Mouse (Mus musculus) WW6 (cell line): ENCODE results near the gene Ttc1.

Source experiments
- DNase-seq: peaks from one replicate; pipeline ENCODE4 v3.0.0-alpha.2; 2013; ENCODE audit warnings: low read depth, low spot score

Ttc1 gene

GRCm38 (mm10) chr11:43705751-43706150 lies 42.1 kb downstream of the Ttc1 start:
- DNase-seq, result no peak

GRCm38 (mm10) chr11:43703552-43703951 lies 44.3 kb downstream of the Ttc1 start:
- no peak for DNase-seq

- no peak for DNase-seq
These were observed 47.5 kb downstream of the Ttc1 start for GRCm38 (mm10) chr11:43700291-43700690.

- no peak for DNase-seq
These were observed 49.2 kb downstream of the Ttc1 start for GRCm38 (mm10) chr11:43698621-43699020.

GRCm38 (mm10) chr11:43696623-43697022 lies 51.2 kb downstream of the Ttc1 start:
- no peak for DNase-seq

- DNase-seq, result no peak
These were observed 59.0 kb downstream of the Ttc1 start for GRCm38 (mm10) chr11:43688850-43689249.

GRCm38 (mm10) chr11:43682415-43683217 lies 65.2 kb downstream of the Ttc1 start:
- no peak for DNase-seq

GRCm38 (mm10) chr11:43681472-43682414 lies 66.1 kb downstream of the Ttc1 start, which contains the start of gene Pwwp2a:
Pwwp2a (plus strand) TSS chr11:43681998.
- DNase-seq, result peak; percentile 100
